Mouse (Mus musculus) heart, embryonic 12.5 days (tissue): ENCODE measurements around the gene Ppp1cc. TPM values are rescaled to one million over a fixed set of nuclear protein-coding genes. Genes with fewer than 3 reads are reported as not detected.
"Not testable (repeated sequence)": the region's sequence is repeated elsewhere in the genome, so short reads cannot be mapped to it uniquely, and the experiment has no call there.

Source experiments
- ATAC-seq: fragments of 200-750 bp; cut with Nextera tagmentation; 2 replicates; pipeline ENCODE4 v1.8.0; 2017; ENCODE audit warnings: moderate TSS enrichment, moderate library complexity; ENCODE audit not compliant: insufficient number of reproducible peaks, low FRiP score
- H3K27ac ChIP-seq: fragments of 300-500 bp; sonication (generic); 2 replicates; pipeline ENCODE4 v1.5.1; 2016; ENCODE audit warnings: mild to moderate bottlenecking, moderate library complexity; ENCODE audit not compliant: poor library complexity, severe bottlenecking
- H3K27me3 ChIP-seq: fragments of 300-500 bp; sonication (generic); replicated peaks from 2 replicates; pipeline ENCODE4 v1.6.1; 2016; ENCODE audit warnings: mild to moderate bottlenecking, moderate library complexity
- H3K36me3 ChIP-seq: fragments of 300-500 bp; sonication (generic); 2 replicates; pipeline ENCODE4 v1.6.1; 2016; ENCODE audit warnings: mild to moderate bottlenecking, moderate library complexity
- H3K4me1 ChIP-seq: fragments of 300-500 bp; sonication (generic); replicated peaks from 2 replicates; pipeline ENCODE4 v1.6.1; 2016; ENCODE audit warnings: mild to moderate bottlenecking
- H3K4me2 ChIP-seq: fragments of 300-500 bp; sonication (generic); 2 replicates; pipeline ENCODE4 v1.6.1; 2016; ENCODE audit warnings: mild to moderate bottlenecking, moderate library complexity
- H3K4me3 ChIP-seq: fragments of 300-500 bp; sonication (generic); 2 replicates; pipeline ENCODE4 v1.5.1; 2016; ENCODE audit warnings: mild to moderate bottlenecking
- H3K9ac ChIP-seq: fragments of 300-500 bp; sonication (generic); 2 replicates; pipeline ENCODE4 v1.6.1; 2016; ENCODE audit warnings: mild to moderate bottlenecking, moderate library complexity
- H3K9me3 ChIP-seq: fragments of 300-500 bp; sonication (generic); replicated peaks from 2 replicates; pipeline ENCODE4 v1.6.1; 2016; ENCODE audit warnings: mild to moderate bottlenecking, moderate library complexity
- WGBS: fragments of 180-500 bp; shearing (Covaris S2); methylation state at CpG from one replicate; pipeline ENCODE4 v1.1.7; 2016; 5-methylcytosine and 5-hydroxymethylcytosine counted together
- polyA plus RNA-seq: library from polyadenylated mRNA; unstranded; fragments of >200 nt; fragmentation: Nextera tagmentation; extraction: Ambion mirVana; gene quantifications from 2 replicates; pipeline ENCODE4 v1.2.1, GENCODE M21; 2016

Gene Ppp1cc
- polyA plus RNA-seq, 1 experiment from 2014 or later: 222 TPM

- Histone ChIP-seq H3K4me3 (no peak overlapping the region), H3K27ac (no peak overlapping the region), H3K9ac (peak overlapping the region; percentile 34; the same call in 1 of the 2 replicates), H3K4me2 (no peak overlapping the region), H3K27me3 (no peaks in the 10 kb centered on the region), H3K4me1 (peaks cover 24% of the 10 kb centered on the region), H3K9me3 (no peaks in the 10 kb centered on the region), H3K36me3 (peaks cover 79% of the 10 kb centered on the region)
- 95% methylated on average over 8 of the region's 8 CpGs for WGBS
- ATAC-seq: no peak
Measured at GRCm38 (mm10) chr5:122171058-122171457, 13.0 kb downstream of the Ppp1cc start.

- Histone ChIP-seq H3K9me3 (no peaks in the 10 kb centered on the region), H3K36me3 (peaks cover 52% of the 10 kb centered on the region), H3K27ac (no peak overlapping the region; the same call in 1 of the 2 replicates)
Measured at GRCm38 (mm10) chr5:122175402-122175801, 17.3 kb downstream of the Ppp1cc start.

GRCm38 (mm10) chr5:122175961-122176360 is 17.9 kb downstream of the Ppp1cc start:
- Histone ChIP-seq H3K36me3 (peaks cover 46% of the 10 kb centered on the region), H3K9ac (no peak overlapping the region), H3K4me2 (no peak overlapping the region), H3K4me3 (no peak overlapping the region), H3K9me3 (no peaks in the 10 kb centered on the region), H3K27ac (no peak overlapping the region), H3K4me1 (peaks cover 6% of the 10 kb centered on the region; the same call in 1 of the 2 replicates), H3K27me3 (no peaks in the 10 kb centered on the region)
- ATAC-seq: no peak
- WGBS: 92% methylated on average over 7 of the region's 7 CpGs

More at GRCm38 (mm10) chr5:122175402-122175801, 17.3 kb downstream of the Ppp1cc start:
- H3K4me3 ChIP-seq: no peak overlapping the region
- WGBS: 43% methylated on average over 2 of the region's 2 CpGs
- peaks cover 6% of the 10 kb centered on the region; the same call in 1 of the 2 replicates for H3K4me1 ChIP-seq
- ATAC-seq: no peak
- no peaks in the 10 kb centered on the region for H3K27me3 ChIP-seq
- H3K4me2 ChIP-seq: no peak overlapping the region
- no peak overlapping the region for H3K9ac ChIP-seq

GRCm38 (mm10) chr5:122176398-122176797 is 18.3 kb downstream of the Ppp1cc start:
- Histone ChIP-seq H3K4me1 (peaks cover 6% of the 10 kb centered on the region; the same call in 1 of the 2 replicates), H3K4me3 (no peak overlapping the region), H3K27ac (no peak overlapping the region), H3K36me3 (peaks cover 42% of the 10 kb centered on the region), H3K4me2 (no peak overlapping the region), H3K27me3 (no peaks in the 10 kb centered on the region), H3K9ac (no peak overlapping the region), H3K9me3 (no peaks in the 10 kb centered on the region)
- no peak; the same call in 1 of the 2 replicates for ATAC-seq
- 29% methylated on average over 1 of the region's 1 CpGs for WGBS

- Histone ChIP-seq H3K4me1 (peaks cover 6% of the 10 kb centered on the region; the same call in 1 of the 2 replicates), H3K9me3 (no peaks in the 10 kb centered on the region), H3K36me3 (peaks cover 17% of the 10 kb centered on the region), H3K27ac (no peak overlapping the region), H3K4me3 (no peak overlapping the region), H3K9ac (no peak overlapping the region), H3K27me3 (no peaks in the 10 kb centered on the region), H3K4me2 (no peak overlapping the region)
- ATAC-seq: no peak
- WGBS: 56% methylated on average over 6 of the region's 6 CpGs
Measured at GRCm38 (mm10) chr5:122179665-122180064, 21.6 kb downstream of the Ppp1cc start.

GRCm38 (mm10) chr5:122184283-122184806 is 26.3 kb downstream of the Ppp1cc start:
- Histone ChIP-seq H3K36me3 (no peaks in the 10 kb centered on the region), H3K4me3 (no peak overlapping the region), H3K9me3 (no peaks in the 10 kb centered on the region), H3K27me3 (no peaks in the 10 kb centered on the region), H3K9ac (no peak overlapping the region), H3K4me2 (no peak overlapping the region), H3K4me1 (peaks cover 5% of the 10 kb centered on the region; the same call in 1 of the 2 replicates), H3K27ac (no peak overlapping the region)
- no peak for ATAC-seq
- 75% methylated on average over 7 of the region's 7 CpGs for WGBS

GRCm38 (mm10) chr5:122184858-122185257 is 26.8 kb downstream of the Ppp1cc start:
- 91% methylated on average over 6 of the region's 6 CpGs for WGBS

GRCm38 (mm10) chr5:122189115-122189514 is 31.0 kb downstream of the Ppp1cc start:
- Histone ChIP-seq H3K9ac (no peak overlapping the region), H3K4me3 (no peak overlapping the region), H3K4me2 (no peak overlapping the region), H3K9me3 (no peaks in the 10 kb centered on the region), H3K27ac (no peak overlapping the region), H3K4me1 (no peaks in the 10 kb centered on the region), H3K27me3 (no peaks in the 10 kb centered on the region), H3K36me3 (no peaks in the 10 kb centered on the region)
- ATAC-seq: no peak
- WGBS: 55% methylated on average over 3 of the region's 3 CpGs

More at GRCm38 (mm10) chr5:122184858-122185257, 26.8 kb downstream of the Ppp1cc start:
- not testable (repeated sequence) for H3K4me1 ChIP-seq, H3K4me2 ChIP-seq, ATAC-seq, H3K9me3 ChIP-seq, H3K9ac ChIP-seq, H3K27me3 ChIP-seq, H3K36me3 ChIP-seq, H3K27ac ChIP-seq, H3K4me3 ChIP-seq

GRCm38 (mm10) chr5:122190465-122190864 is 32.4 kb downstream of the Ppp1cc start:
- Histone ChIP-seq H3K27me3 (no peaks in the 10 kb centered on the region), H3K4me3 (no peak overlapping the region), H3K9me3 (no peaks in the 10 kb centered on the region), H3K36me3 (no peaks in the 10 kb centered on the region), H3K4me2 (no peak overlapping the region), H3K27ac (no peak overlapping the region), H3K4me1 (no peaks in the 10 kb centered on the region), H3K9ac (no peak overlapping the region)
- no peak for ATAC-seq
- 60% methylated on average over 7 of the region's 7 CpGs for WGBS

GRCm38 (mm10) chr5:122191269-122192063 is 33.4 kb downstream of the Ppp1cc start:
- no peaks in the 10 kb centered on the region for H3K36me3 ChIP-seq
- ATAC-seq: no peak
- H3K27me3 ChIP-seq: no peaks in the 10 kb centered on the region
- no peak overlapping the region for H3K9ac ChIP-seq
- no peaks in the 10 kb centered on the region for H3K4me1 ChIP-seq
- WGBS: 74% methylated on average over 12 of the region's 12 CpGs
- H3K4me3 ChIP-seq: no peak overlapping the region
- no peaks in the 10 kb centered on the region for H3K9me3 ChIP-seq
- no peak overlapping the region for H3K4me2 ChIP-seq
- no peak overlapping the region for H3K27ac ChIP-seq

GRCm38 (mm10) chr5:122192347-122192746 is 34.3 kb downstream of the Ppp1cc start:
- H3K4me1 ChIP-seq: no peaks in the 10 kb centered on the region
- no peak overlapping the region for H3K9ac ChIP-seq
- ATAC-seq: no peak
- no peak overlapping the region for H3K4me3 ChIP-seq
- H3K9me3 ChIP-seq: no peaks in the 10 kb centered on the region
- H3K27me3 ChIP-seq: no peaks in the 10 kb centered on the region
- H3K27ac ChIP-seq: no peak overlapping the region
- WGBS: 53% methylated on average over 3 of the region's 4 CpGs
- H3K36me3 ChIP-seq: no peaks in the 10 kb centered on the region
- H3K4me2 ChIP-seq: no peak overlapping the region
